Mouse (Mus musculus): ENCODE measurements at regions not wholly inside any gene's neighbourhood (a gene's known extent, or its start where the extent isn't known, plus 50 kb on each side); places are given as distances from the start of the nearest gene placed in this dataset.
A peak's percentile ranks its signal among the peaks of the same experiment; 100 is the strongest.

- Histone ChIP-seq H3K9me3 (ENCODE audit: control insufficient read depth, low read length) (no peaks in the 10 kb centered on the region), H3K27me3 (replicated peaks; ENCODE audit: control insufficient read depth, insufficient read depth, low read length) (peaks cover 18% of the 10 kb centered on the region), H3K4me1 (replicated peaks; ENCODE audit: control insufficient read depth, insufficient read depth, low read length) (peaks cover 10% of the 10 kb centered on the region), H3K4me3 (replicated peaks; ENCODE audit: low read length) (peak overlapping the region; percentile 27), H3K27ac (ENCODE audit: low read length) (no peak overlapping the region), H3K36me3 (ENCODE audit: control insufficient read depth, insufficient read depth) (no peaks in the 10 kb centered on the region), H3K4me2 (ENCODE audit: low read length) (peak overlapping the region; percentile 52), H3K9ac (replicated peaks; ENCODE audit: low read depth, low read length) (0 out of 2 replicates have a peak overlapping the region, but pooled peaks have one; percentile 15)
- WGBS = 1% methylated on average over 13 of the region's 13 CpGs
- ATAC-seq = peak; percentile 86
Measured at GRCm38 (mm10) chr2:10736696-10737457, 366.6 kb downstream of the Sfmbt2 start.

GRCm38 (mm10) chr2:10737458-10737775, 367.1 kb downstream of the Sfmbt2 start:
- no peak overlapping the region for H3K27ac ChIP-seq (ENCODE audit: low read length)
- peaks cover 10% of the 10 kb centered on the region for H3K4me1 ChIP-seq (replicated peaks; ENCODE audit: control insufficient read depth, insufficient read depth, low read length)
- H3K9ac ChIP-seq (replicated peaks; ENCODE audit: low read depth, low read length) = no peak overlapping the region
- H3K4me2 ChIP-seq (ENCODE audit: low read length) = peak overlapping the region; percentile 52
- 4% methylated on average over 9 of the region's 9 CpGs for WGBS
- no peaks in the 10 kb centered on the region for H3K36me3 ChIP-seq (ENCODE audit: control insufficient read depth, insufficient read depth)
- peaks cover 16% of the 10 kb centered on the region for H3K27me3 ChIP-seq (replicated peaks; ENCODE audit: control insufficient read depth, insufficient read depth, low read length)
- H3K4me3 ChIP-seq (replicated peaks; ENCODE audit: low read length) = peak overlapping the region; percentile 27
- H3K9me3 ChIP-seq (ENCODE audit: control insufficient read depth, low read length) = no peaks in the 10 kb centered on the region
- peak; percentile 98 for ATAC-seq

GRCm38 (mm10) chr2:10745127-10745526, 374.8 kb downstream of the Sfmbt2 start:
- Histone ChIP-seq H3K9ac (replicated peaks; ENCODE audit: low read depth, low read length) (no peak overlapping the region), H3K27ac (ENCODE audit: low read length) (no peak overlapping the region), H3K27me3 (replicated peaks; ENCODE audit: control insufficient read depth, insufficient read depth, low read length) (no peaks in the 10 kb centered on the region), H3K4me3 (replicated peaks; ENCODE audit: low read length) (no peak overlapping the region), H3K4me1 (replicated peaks; ENCODE audit: control insufficient read depth, insufficient read depth, low read length) (no peaks in the 10 kb centered on the region), H3K9me3 (ENCODE audit: control insufficient read depth, low read length) (no peaks in the 10 kb centered on the region), H3K4me2 (ENCODE audit: low read length) (no peak overlapping the region), H3K36me3 (ENCODE audit: control insufficient read depth, insufficient read depth) (no peaks in the 10 kb centered on the region)
- 90% methylated on average over 7 of the region's 7 CpGs for WGBS
- no peak for ATAC-seq

- H3K4me3 ChIP-seq (replicated peaks; ENCODE audit: low read length) = no peak overlapping the region
- no peaks in the 10 kb centered on the region for H3K36me3 ChIP-seq (ENCODE audit: control insufficient read depth, insufficient read depth)
- no peaks in the 10 kb centered on the region for H3K27me3 ChIP-seq (replicated peaks; ENCODE audit: control insufficient read depth, insufficient read depth, low read length)
- no peaks in the 10 kb centered on the region for H3K9me3 ChIP-seq (ENCODE audit: control insufficient read depth, low read length)
- H3K4me1 ChIP-seq (replicated peaks; ENCODE audit: control insufficient read depth, insufficient read depth, low read length) = 0 out of 2 replicates have a peak, but pooled peaks cover 4% of the 10 kb centered on the region
- H3K27ac ChIP-seq (ENCODE audit: low read length) = no peak overlapping the region
- 59% methylated on average over 3 of the region's 3 CpGs for WGBS
- ATAC-seq = peak; percentile 47; the same call in 1 of the 2 replicates
- no peak overlapping the region for H3K9ac ChIP-seq (replicated peaks; ENCODE audit: low read depth, low read length)
- no peak overlapping the region for H3K4me2 ChIP-seq (ENCODE audit: low read length)
Measured at GRCm38 (mm10) chr2:10755375-10755774, 385.1 kb downstream of the Sfmbt2 start.

GRCm38 (mm10) chr2:10757202-10757840, 387.0 kb downstream of the Sfmbt2 start:
- no peak overlapping the region for H3K4me3 ChIP-seq (replicated peaks; ENCODE audit: low read length)
- ATAC-seq = peak; percentile 50; the same call in 1 of the 2 replicates
- no peaks in the 10 kb centered on the region for H3K36me3 ChIP-seq (ENCODE audit: control insufficient read depth, insufficient read depth)
- 0 out of 2 replicates have a peak, but pooled peaks cover 4% of the 10 kb centered on the region for H3K4me1 ChIP-seq (replicated peaks; ENCODE audit: control insufficient read depth, insufficient read depth, low read length)
- H3K9me3 ChIP-seq (ENCODE audit: control insufficient read depth, low read length) = no peaks in the 10 kb centered on the region
- no peaks in the 10 kb centered on the region for H3K27me3 ChIP-seq (replicated peaks; ENCODE audit: control insufficient read depth, insufficient read depth, low read length)
- 34% methylated on average over 8 of the region's 8 CpGs for WGBS
- no peak overlapping the region for H3K9ac ChIP-seq (replicated peaks; ENCODE audit: low read depth, low read length)
- H3K4me2 ChIP-seq (ENCODE audit: low read length) = no peak overlapping the region
- H3K27ac ChIP-seq (ENCODE audit: low read length) = no peak overlapping the region

- Histone ChIP-seq H3K4me3 (replicated peaks; ENCODE audit: low read length) (no peak overlapping the region), H3K4me1 (replicated peaks; ENCODE audit: control insufficient read depth, insufficient read depth, low read length) (0 out of 2 replicates have a peak, but pooled peaks cover 4% of the 10 kb centered on the region), H3K27me3 (replicated peaks; ENCODE audit: control insufficient read depth, insufficient read depth, low read length) (no peaks in the 10 kb centered on the region), H3K27ac (ENCODE audit: low read length) (no peak overlapping the region), H3K9me3 (ENCODE audit: control insufficient read depth, low read length) (no peaks in the 10 kb centered on the region), H3K36me3 (ENCODE audit: control insufficient read depth, insufficient read depth) (no peaks in the 10 kb centered on the region), H3K9ac (replicated peaks; ENCODE audit: low read depth, low read length) (no peak overlapping the region), H3K4me2 (ENCODE audit: low read length) (no peak overlapping the region)
- peak; percentile 73 for ATAC-seq
- WGBS = 47% methylated on average over 1 of the region's 1 CpGs
Measured at GRCm38 (mm10) chr2:10757886-10758285, 387.6 kb downstream of the Sfmbt2 start.

- no peaks in the 10 kb centered on the region for H3K36me3 ChIP-seq (ENCODE audit: control insufficient read depth, insufficient read depth)
- H3K27me3 ChIP-seq (replicated peaks; ENCODE audit: control insufficient read depth, insufficient read depth, low read length) = no peaks in the 10 kb centered on the region
- 79% methylated on average over 4 of the region's 4 CpGs for WGBS
- H3K4me2 ChIP-seq (ENCODE audit: low read length) = no peak overlapping the region
- no peak overlapping the region for H3K9ac ChIP-seq (replicated peaks; ENCODE audit: low read depth, low read length)
- H3K4me1 ChIP-seq (replicated peaks; ENCODE audit: control insufficient read depth, insufficient read depth, low read length) = 0 out of 2 replicates have a peak, but pooled peaks cover 4% of the 10 kb centered on the region
- H3K9me3 ChIP-seq (ENCODE audit: control insufficient read depth, low read length) = no peaks in the 10 kb centered on the region
- no peak overlapping the region for H3K27ac ChIP-seq (ENCODE audit: low read length)
- H3K4me3 ChIP-seq (replicated peaks; ENCODE audit: low read length) = no peak overlapping the region
- no peak for ATAC-seq
Measured at GRCm38 (mm10) chr2:10762236-10762635, 391.9 kb downstream of the Sfmbt2 start.

GRCm38 (mm10) chr2:10783071-10783470, 388.8 kb upstream of the Prkcq start:
- ATAC-seq = no peak
- WGBS = 54% methylated on average over 7 of the region's 7 CpGs
- H3K36me3 ChIP-seq (ENCODE audit: control insufficient read depth, insufficient read depth) = no peaks in the 10 kb centered on the region

GRCm38 (mm10) chr2:10783594-10783993, 388.3 kb upstream of the Prkcq start:
- H3K9me3 ChIP-seq (ENCODE audit: control insufficient read depth, low read length) = no peaks in the 10 kb centered on the region
- H3K27me3 ChIP-seq (replicated peaks; ENCODE audit: control insufficient read depth, insufficient read depth, low read length) = peaks cover 8% of the 10 kb centered on the region; the same call in 1 of the 2 replicates
- 60% methylated on average over 6 of the region's 6 CpGs for WGBS
- H3K9ac ChIP-seq (replicated peaks; ENCODE audit: low read depth, low read length) = no peak overlapping the region
- no peak overlapping the region for H3K27ac ChIP-seq (ENCODE audit: low read length)
- peaks cover 5% of the 10 kb centered on the region for H3K4me1 ChIP-seq (replicated peaks; ENCODE audit: control insufficient read depth, insufficient read depth, low read length)
- H3K4me2 ChIP-seq (ENCODE audit: low read length) = no peak overlapping the region
- H3K36me3 ChIP-seq (ENCODE audit: control insufficient read depth, insufficient read depth) = no peaks in the 10 kb centered on the region
- ATAC-seq = no peak
- H3K4me3 ChIP-seq (replicated peaks; ENCODE audit: low read length) = no peak overlapping the region

More at GRCm38 (mm10) chr2:10783071-10783470, 388.8 kb upstream of the Prkcq start:
- peaks cover 8% of the 10 kb centered on the region; the same call in 1 of the 2 replicates for H3K27me3 ChIP-seq (replicated peaks; ENCODE audit: control insufficient read depth, insufficient read depth, low read length)
- H3K9me3 ChIP-seq (ENCODE audit: control insufficient read depth, low read length) = no peaks in the 10 kb centered on the region
- no peak overlapping the region for H3K9ac ChIP-seq (replicated peaks; ENCODE audit: low read depth, low read length)
- no peak overlapping the region for H3K4me2 ChIP-seq (ENCODE audit: low read length)
- no peak overlapping the region for H3K4me3 ChIP-seq (replicated peaks; ENCODE audit: low read length)
- H3K27ac ChIP-seq (ENCODE audit: low read length) = no peak overlapping the region
- H3K4me1 ChIP-seq (replicated peaks; ENCODE audit: control insufficient read depth, insufficient read depth, low read length) = peaks cover 2% of the 10 kb centered on the region

Measured in forebrain, embryonic 16.5 days (tissue).